Mouse (Mus musculus): ENCODE results near the gene Tmem164. TPM values are rescaled to one million over a fixed set of nuclear protein-coding genes. Genes with fewer than 3 reads are reported as not detected.

The Tmem164 gene
- polyA plus RNA-seq, 1 experiment from 2014 or later = 20.1 TPM

DNA sequence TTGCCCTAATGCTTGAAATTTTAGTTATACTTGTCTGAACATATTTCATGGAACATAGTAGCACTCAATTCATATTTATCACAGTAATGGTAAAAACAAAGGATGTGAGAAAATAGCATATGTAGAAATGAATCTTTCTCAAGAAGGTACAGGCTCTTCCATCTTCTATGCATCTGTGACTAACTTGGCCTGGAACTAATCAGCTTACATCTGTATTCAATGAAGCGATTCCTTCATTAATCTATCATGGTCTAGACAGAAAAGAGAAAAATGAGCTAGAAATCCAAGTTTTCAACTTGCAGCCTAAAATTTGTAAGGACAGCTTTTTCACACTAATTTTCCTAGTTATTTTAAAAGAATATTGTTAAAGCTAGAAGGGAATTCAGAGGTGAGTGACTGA, 10.1 kb upstream of the Tmem164 start:
- Histone ChIP-seq H3K4me1 (ENCODE audit: control insufficient read depth, low read depth, low read length) (no peaks in the 10 kb centered on the region), H3K4me2 (ENCODE audit: low read depth, low read length) (no peak overlapping the region), H3K36me3 (ENCODE audit: control insufficient read depth, insufficient read depth) (no peaks in the 10 kb centered on the region), H3K9me3 (replicated peaks; ENCODE audit: control insufficient read depth, low read length) (no peaks in the 10 kb centered on the region), H3K27ac (ENCODE audit: low read length) (no peak overlapping the region), H3K27me3 (ENCODE audit: control insufficient read depth, insufficient read depth, low read depth, low read length) (no peaks in the 10 kb centered on the region), H3K9ac (ENCODE audit: low read depth, low read length) (no peak overlapping the region), H3K4me3 (ENCODE audit: low read depth, low read length) (no peak overlapping the region)
- no peak for ATAC-seq (ENCODE audit: low read depth)
- WGBS (ENCODE audit: insufficient replicate concordance) = 83% methylated on average over 1 of the region's 1 CpGs

DNA sequence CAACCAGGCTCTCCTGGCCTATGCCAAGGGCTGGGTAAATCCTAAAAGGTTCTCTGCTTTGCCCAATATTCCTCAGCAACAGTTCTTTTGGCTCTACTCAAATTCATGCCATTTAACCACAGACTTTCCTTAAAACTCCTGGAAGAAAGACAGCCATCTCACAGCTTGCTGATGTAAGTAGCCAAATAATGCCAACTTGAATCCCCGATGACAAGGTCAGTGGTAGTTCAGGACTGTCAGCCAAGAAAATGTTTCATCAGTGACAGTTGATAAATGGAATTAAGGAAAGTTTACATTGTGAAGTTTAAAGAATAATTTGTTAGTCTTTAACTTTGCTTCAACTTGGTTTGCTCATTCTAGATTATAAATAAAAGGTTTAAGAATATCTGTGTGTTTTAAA, 8.5 kb upstream of the Tmem164 start:
- H3K27ac ChIP-seq (ENCODE audit: low read length) = no peak overlapping the region
- ATAC-seq (ENCODE audit: low read depth) = no peak
- no peaks in the 10 kb centered on the region for H3K9me3 ChIP-seq (replicated peaks; ENCODE audit: control insufficient read depth, low read length)
- no peak overlapping the region for H3K4me3 ChIP-seq (ENCODE audit: low read depth, low read length)
- no peaks in the 10 kb centered on the region for H3K27me3 ChIP-seq (ENCODE audit: control insufficient read depth, insufficient read depth, low read depth, low read length)
- H3K36me3 ChIP-seq (ENCODE audit: control insufficient read depth, insufficient read depth) = no peaks in the 10 kb centered on the region
- no peaks in the 10 kb centered on the region; the same call in 1 of the 2 replicates for H3K4me1 ChIP-seq (ENCODE audit: control insufficient read depth, low read depth, low read length)
- no peak overlapping the region for H3K4me2 ChIP-seq (ENCODE audit: low read depth, low read length)
- WGBS (ENCODE audit: insufficient replicate concordance) = 74% methylated on average over 1 of the region's 1 CpGs
- no peak overlapping the region for H3K9ac ChIP-seq (ENCODE audit: low read depth, low read length)

DNA sequence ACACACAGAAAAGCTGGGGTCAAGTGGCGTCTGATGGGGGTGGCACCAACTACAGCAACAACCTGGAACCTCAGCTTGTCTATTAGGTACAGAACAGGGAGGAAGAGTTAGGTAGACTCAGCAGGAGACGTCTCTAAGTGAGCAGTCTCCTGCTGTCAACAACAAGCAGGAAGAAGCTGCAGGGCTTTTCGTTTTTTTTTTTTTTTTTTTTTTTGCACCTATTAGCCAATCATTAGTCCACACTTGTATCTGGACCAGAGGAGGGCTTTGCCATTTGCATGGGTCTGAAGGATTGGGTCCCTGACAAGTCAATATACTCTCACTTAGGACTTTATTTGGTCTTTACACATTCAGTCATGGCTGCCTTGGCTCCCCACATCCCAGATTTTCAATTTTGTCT, 4.0 kb upstream of the Tmem164 start:
- no peak overlapping the region for H3K4me2 ChIP-seq (ENCODE audit: low read depth, low read length)
- no peaks in the 10 kb centered on the region for H3K27me3 ChIP-seq (ENCODE audit: control insufficient read depth, insufficient read depth, low read depth, low read length)
- H3K27ac ChIP-seq (ENCODE audit: low read length) = no peak overlapping the region
- 28% methylated on average over 3 of the region's 3 CpGs for WGBS (ENCODE audit: insufficient replicate concordance)
- H3K9ac ChIP-seq (ENCODE audit: low read depth, low read length) = no peak overlapping the region
- no peaks in the 10 kb centered on the region for H3K9me3 ChIP-seq (replicated peaks; ENCODE audit: control insufficient read depth, low read length)
- no peak for ATAC-seq (ENCODE audit: low read depth)
- no peak overlapping the region for H3K4me3 ChIP-seq (ENCODE audit: low read depth, low read length)
- peaks cover 17% of the 10 kb centered on the region for H3K4me1 ChIP-seq (ENCODE audit: control insufficient read depth, low read depth, low read length)
- H3K36me3 ChIP-seq (ENCODE audit: control insufficient read depth, insufficient read depth) = no peaks in the 10 kb centered on the region

DNA sequence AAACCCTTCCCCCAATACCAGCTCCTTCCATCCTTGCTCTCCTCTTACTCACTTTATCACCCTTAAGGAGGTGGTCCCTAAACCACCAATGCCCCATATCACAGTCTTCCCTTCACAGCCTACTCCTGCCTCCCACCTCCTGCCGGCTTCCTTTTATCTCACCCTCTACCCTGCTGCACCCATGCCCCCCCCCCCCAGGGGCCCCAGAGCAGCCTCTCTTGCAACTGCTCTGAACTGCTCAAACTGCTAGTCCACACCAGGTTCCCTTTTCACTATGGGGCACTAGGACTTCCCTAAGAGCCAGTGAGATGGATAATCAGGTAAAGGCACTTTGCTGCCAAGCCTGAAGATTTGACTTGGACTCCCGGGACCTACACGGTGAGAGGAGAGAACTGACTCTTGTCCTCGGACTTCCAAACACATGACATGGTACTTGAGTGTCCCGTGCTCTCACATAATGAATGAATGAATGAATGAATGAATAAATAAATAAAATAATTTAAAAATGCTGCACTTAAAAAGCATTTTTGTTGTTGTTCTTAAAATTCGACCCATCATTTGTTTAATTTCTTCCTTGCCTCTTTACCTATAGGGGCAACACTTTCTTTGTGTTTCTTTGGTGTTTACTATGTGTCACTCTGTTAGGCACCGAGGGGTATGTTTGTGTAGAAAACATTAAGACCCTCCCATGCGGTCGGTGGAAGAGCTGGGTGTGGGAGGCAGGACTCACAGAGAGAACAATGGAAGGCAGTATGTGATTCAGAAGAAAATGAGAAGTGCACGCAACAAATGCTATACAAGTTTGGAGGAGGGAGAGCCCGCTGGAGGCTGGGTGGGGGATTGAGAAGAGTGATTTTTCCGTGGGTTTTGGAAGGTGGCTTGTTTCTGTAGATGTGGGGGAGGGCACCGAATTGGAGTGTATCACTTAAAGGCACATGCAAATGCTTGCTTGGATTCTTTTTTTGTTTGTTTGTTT, 2.4 kb upstream of the Tmem164 start:
- no peak overlapping the region for H3K9ac ChIP-seq (ENCODE audit: low read depth, low read length)
- ATAC-seq (ENCODE audit: low read depth) = peak; percentile 16
- no peaks in the 10 kb centered on the region for H3K36me3 ChIP-seq (ENCODE audit: control insufficient read depth, insufficient read depth)
- no peaks in the 10 kb centered on the region for H3K27me3 ChIP-seq (ENCODE audit: control insufficient read depth, insufficient read depth, low read depth, low read length)
- H3K27ac ChIP-seq (ENCODE audit: low read length) = peak overlapping the region; percentile 26; the same call in 1 of the 2 replicates
- H3K4me2 ChIP-seq (ENCODE audit: low read depth, low read length) = peak overlapping the region; percentile 76
- WGBS (ENCODE audit: insufficient replicate concordance) = 26% methylated on average over 13 of the region's 13 CpGs
- peak overlapping the region; percentile 11; the same call in 1 of the 2 replicates for H3K4me3 ChIP-seq (ENCODE audit: low read depth, low read length)
- peaks cover 19% of the 10 kb centered on the region for H3K4me1 ChIP-seq (ENCODE audit: control insufficient read depth, low read depth, low read length)
- no peaks in the 10 kb centered on the region for H3K9me3 ChIP-seq (replicated peaks; ENCODE audit: control insufficient read depth, low read length)

DNA sequence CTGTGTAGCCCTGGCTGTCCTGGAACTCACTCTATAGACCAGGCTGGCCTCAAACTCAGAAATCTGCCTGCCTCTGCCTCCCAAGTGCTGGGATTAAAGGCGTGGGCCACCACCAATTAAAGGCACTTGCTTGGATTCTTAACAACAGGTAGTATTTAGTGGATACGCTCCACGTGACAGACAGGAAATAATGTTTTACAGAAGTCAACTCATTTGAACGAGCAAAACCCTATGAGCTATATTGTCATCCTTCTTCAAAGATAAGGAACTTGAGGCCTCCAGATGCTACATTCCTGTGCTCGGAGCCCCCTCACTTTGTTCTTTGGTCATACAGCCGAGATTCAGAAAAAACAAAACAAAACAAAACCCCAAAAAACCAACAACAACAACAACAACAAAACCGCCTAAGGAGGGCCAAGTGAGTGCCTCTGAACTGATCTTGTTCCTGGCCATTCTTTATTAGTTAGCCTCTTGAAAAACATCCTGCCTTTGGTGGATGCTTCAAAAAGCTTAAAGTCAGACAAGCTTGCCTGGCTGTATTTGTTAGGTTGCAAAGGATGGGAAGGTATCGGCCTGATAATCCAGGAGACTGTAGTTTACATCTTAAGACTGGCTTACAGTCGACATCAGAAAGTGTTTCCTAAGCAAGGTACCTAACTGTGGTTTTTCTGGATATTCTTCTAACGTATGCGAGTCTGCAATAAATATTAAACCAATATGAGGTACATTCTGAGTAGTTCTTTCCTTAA, 1.5 kb upstream of the Tmem164 start:
- H3K4me1 ChIP-seq (ENCODE audit: control insufficient read depth, low read depth, low read length) = peaks cover 22% of the 10 kb centered on the region
- no peak for ATAC-seq (ENCODE audit: low read depth)
- H3K9ac ChIP-seq (ENCODE audit: low read depth, low read length) = peak overlapping the region; percentile 53; the same call in 1 of the 2 replicates
- peak overlapping the region; percentile 74 for H3K4me3 ChIP-seq (ENCODE audit: low read depth, low read length)
- H3K9me3 ChIP-seq (replicated peaks; ENCODE audit: control insufficient read depth, low read length) = no peaks in the 10 kb centered on the region
- H3K27ac ChIP-seq (ENCODE audit: low read length) = peak overlapping the region; percentile 89
- H3K36me3 ChIP-seq (ENCODE audit: control insufficient read depth, insufficient read depth) = no peaks in the 10 kb centered on the region
- H3K4me2 ChIP-seq (ENCODE audit: low read depth, low read length) = peak overlapping the region; percentile 76
- no peaks in the 10 kb centered on the region for H3K27me3 ChIP-seq (ENCODE audit: control insufficient read depth, insufficient read depth, low read depth, low read length)
- WGBS (ENCODE audit: insufficient replicate concordance) = 27% methylated on average over 11 of the region's 11 CpGs

DNA sequence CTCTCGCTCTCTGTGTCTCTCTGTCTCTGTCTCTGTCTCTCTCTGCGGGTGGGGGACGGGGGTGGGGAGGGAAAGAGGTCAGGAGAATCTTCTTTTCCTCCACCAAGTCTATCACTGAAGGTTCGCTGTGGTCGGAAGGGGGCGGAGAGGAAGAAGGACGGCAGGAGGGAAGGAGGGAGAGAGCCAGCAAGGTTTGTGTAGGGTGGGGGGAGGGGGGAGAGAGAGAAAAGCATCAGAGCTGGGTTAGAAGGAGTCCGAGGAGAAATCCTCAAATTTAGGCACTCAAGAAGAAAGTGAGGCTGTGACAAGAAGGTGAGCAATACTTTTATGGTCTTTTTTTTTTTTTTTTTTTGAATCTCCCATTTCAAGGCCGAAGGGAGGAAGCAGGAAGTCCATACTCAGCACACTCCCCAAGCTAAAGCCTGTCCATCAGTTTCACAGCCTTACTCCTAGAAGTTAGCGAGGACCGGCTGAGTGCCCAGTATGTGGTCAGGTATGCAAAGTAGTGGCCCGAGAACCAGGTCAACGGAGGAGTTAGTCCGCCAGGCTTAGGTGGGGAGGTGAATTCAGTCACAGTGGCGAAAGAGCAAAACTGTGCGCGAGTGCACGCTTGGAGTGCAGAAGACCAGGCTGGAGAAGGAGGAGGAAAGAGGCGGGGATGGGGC, 683 bp upstream of the Tmem164 start:
- no peak for ATAC-seq (ENCODE audit: low read depth)

DNA sequence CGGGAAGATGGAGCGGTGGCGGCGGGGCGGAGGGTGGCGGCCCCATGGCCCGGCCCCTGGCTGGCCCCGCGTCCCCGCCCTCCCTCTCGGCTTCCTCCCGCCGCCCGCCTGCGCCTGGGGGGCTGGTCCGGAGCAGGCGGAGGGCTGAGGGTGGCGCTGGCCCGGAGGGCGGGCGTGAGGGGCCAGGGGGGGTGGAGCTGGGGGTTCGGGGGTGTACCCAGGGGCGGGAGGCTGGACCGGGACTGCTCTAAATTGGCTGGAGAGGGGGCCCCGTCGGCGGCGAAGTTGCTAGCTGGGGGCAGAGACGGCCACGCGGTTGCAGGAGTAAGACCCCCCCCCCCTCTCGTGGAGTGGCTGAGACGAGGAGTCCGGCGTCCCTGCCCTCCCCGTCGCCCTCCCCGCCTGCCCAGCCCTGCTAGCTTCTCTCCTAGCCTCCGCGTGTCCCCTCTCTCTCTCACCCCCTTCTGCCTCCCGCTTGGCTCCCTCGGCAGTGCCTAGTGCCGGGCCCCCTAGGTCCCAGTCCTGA, 473 bp downstream of the Tmem164 start:
- Histone ChIP-seq H3K9ac (ENCODE audit: low read depth, low read length) (peak overlapping the region; percentile 72), H3K4me1 (ENCODE audit: control insufficient read depth, low read depth, low read length) (peaks cover 22% of the 10 kb centered on the region), H3K36me3 (ENCODE audit: control insufficient read depth, insufficient read depth) (no peaks in the 10 kb centered on the region), H3K4me2 (ENCODE audit: low read depth, low read length) (peak overlapping the region; percentile 76), H3K27ac (ENCODE audit: low read length) (peak overlapping the region; percentile 89), H3K4me3 (ENCODE audit: low read depth, low read length) (peak overlapping the region; percentile 74), H3K27me3 (ENCODE audit: control insufficient read depth, insufficient read depth, low read depth, low read length) (no peaks in the 10 kb centered on the region), H3K9me3 (replicated peaks; ENCODE audit: control insufficient read depth, low read length) (no peaks in the 10 kb centered on the region)
- WGBS (ENCODE audit: insufficient replicate concordance) = 18% methylated on average over 17 of the region's 43 CpGs
- peak; percentile 85 for ATAC-seq (ENCODE audit: low read depth)

More for the DNA sequence above, 683 bp upstream of the Tmem164 start:
- Histone ChIP-seq H3K4me2 (ENCODE audit: low read depth, low read length) (peak overlapping the region; percentile 76), H3K4me1 (ENCODE audit: control insufficient read depth, low read depth, low read length) (peaks cover 22% of the 10 kb centered on the region), H3K9me3 (replicated peaks; ENCODE audit: control insufficient read depth, low read length) (no peaks in the 10 kb centered on the region), H3K4me3 (ENCODE audit: low read depth, low read length) (peak overlapping the region; percentile 74), H3K27me3 (ENCODE audit: control insufficient read depth, insufficient read depth, low read depth, low read length) (no peaks in the 10 kb centered on the region), H3K27ac (ENCODE audit: low read length) (peak overlapping the region; percentile 89), H3K9ac (ENCODE audit: low read depth, low read length) (peak overlapping the region; percentile 53), H3K36me3 (ENCODE audit: control insufficient read depth, insufficient read depth) (no peaks in the 10 kb centered on the region)
- 8% methylated on average over 18 of the region's 19 CpGs for WGBS (ENCODE audit: insufficient replicate concordance)

DNA sequence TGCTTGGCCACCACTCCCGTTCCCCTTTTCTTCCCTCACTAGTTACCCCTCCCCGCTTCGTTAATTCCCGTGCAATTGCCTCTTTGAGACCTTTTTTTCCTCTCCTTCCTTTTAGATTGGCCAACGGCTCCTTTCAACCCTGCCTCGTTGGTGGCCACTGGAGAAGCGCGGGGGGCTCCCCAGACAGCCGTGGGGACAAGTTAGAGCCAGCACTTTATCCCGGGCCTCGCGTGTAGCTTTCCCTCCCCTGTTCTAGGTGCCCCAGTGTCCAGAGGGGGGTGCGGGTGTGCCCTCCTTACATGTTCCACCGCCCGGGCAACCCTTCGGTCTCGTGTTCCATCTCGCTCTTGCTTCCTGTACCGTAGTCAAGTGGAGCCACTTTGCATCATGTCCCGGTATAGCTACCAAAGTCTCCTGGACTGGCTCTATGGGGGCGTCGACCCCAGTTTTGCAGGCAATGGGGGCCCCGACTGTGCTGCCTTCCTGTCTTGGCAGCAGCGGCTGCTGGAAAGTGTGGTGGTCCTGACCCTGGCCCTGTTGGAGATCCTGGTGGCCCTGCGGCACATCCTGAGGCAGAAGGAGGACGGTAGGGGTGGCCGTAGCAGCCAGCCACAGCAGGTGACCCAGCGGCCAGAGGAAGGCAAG, 1.1 kb downstream of the Tmem164 start:
- no peak for ATAC-seq (ENCODE audit: low read depth)
- 19% methylated on average over 28 of the region's 28 CpGs for WGBS (ENCODE audit: insufficient replicate concordance)
- H3K4me2 ChIP-seq (ENCODE audit: low read depth, low read length) = peak overlapping the region; percentile 76
- H3K9ac ChIP-seq (ENCODE audit: low read depth, low read length) = peak overlapping the region; percentile 72
- H3K36me3 ChIP-seq (ENCODE audit: control insufficient read depth, insufficient read depth) = no peaks in the 10 kb centered on the region
- H3K4me1 ChIP-seq (ENCODE audit: control insufficient read depth, low read depth, low read length) = peaks cover 22% of the 10 kb centered on the region
- no peaks in the 10 kb centered on the region for H3K9me3 ChIP-seq (replicated peaks; ENCODE audit: control insufficient read depth, low read length)
- H3K4me3 ChIP-seq (ENCODE audit: low read depth, low read length) = peak overlapping the region; percentile 74
- H3K27me3 ChIP-seq (ENCODE audit: control insufficient read depth, insufficient read depth, low read depth, low read length) = no peaks in the 10 kb centered on the region
- H3K27ac ChIP-seq (ENCODE audit: low read length) = peak overlapping the region; percentile 89
